9 mouse cellular contexts compared by ENCODE assay signal in the genomic region with DNA sequence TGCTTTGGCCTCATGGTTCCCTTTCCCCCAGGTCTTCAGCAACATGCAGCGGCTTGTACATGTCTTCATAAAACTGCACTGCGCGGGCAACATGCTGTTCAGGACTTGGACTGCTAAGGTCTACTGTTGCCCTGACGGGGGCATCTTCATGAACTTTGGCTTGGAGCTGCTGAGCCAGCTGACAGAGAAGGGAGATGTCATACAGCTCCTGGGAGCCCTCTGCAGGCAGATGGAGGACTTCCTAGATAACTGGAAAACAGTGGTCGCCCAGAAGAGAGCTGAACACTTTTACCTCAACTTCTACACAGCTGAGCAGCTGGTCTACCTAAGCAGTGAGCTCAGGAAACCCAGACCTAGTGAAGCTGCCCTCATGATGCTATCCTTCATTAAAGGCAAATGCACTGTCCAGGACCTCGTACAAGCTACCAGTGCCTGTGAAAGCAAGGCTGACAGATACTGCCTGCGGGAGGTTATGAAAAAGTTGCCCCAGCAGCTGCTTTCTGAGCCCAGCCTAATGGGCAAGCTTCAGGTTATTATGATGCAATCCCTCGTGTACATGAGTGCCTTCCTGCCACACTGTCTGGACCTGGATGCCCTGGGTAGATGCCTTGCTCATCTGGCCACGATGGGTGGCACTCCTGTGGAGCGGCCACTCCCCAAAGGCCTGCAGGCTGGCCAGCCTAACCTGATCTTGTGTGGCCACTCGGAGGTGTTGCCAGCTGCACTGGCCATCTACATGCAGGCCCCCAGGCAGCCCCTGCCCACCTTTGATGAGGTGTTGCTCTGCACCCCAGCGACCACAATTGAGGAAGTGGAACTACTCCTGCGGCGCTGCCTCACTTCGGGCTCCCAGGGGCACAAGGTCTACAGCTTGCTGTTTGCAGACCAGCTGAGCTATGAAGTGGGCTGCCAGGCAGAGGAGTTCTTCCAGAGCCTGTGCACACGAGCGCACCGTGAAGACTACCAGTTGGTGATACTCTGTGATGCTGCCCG. TPM values are rescaled to one million over a fixed set of nuclear protein-coding genes. Genes with fewer than 3 reads are reported as not detected.
DNase-seq lines count a peak whose midpoint lies in the region; ATAC-seq lines count a peak whose summit lies in the region.
"Had no signal": no experiment of that assay in that cellular context is flagged by ENCODE, and none has a peak within 500 bp of the region (broad histone marks: within the 10 kb centered on the region; RNA-seq: fewer than 3 reads in every experiment).

No protein-coding gene starts in this region.

- H3K27ac ChIP-seq in midbrain, embryonic 14.5 days (replicated peaks; ENCODE audit: low read depth, low read length), result no peak overlapping the region
- H3K27ac ChIP-seq in midbrain, embryonic 11.5 days (ENCODE audit: low read depth, low read length), result no peak overlapping the region
- H3K27ac ChIP-seq: limb, embryonic 13.5 days had no signal

- no peaks in the 10 kb centered on the region for H3K36me3 ChIP-seq in midbrain, embryonic 14.5 days (ENCODE audit: control insufficient read depth, insufficient read depth, low read length)
- H3K36me3 ChIP-seq in midbrain, embryonic 11.5 days (ENCODE audit: control insufficient read depth, insufficient read depth, low read length), result no peaks in the 10 kb centered on the region

- no peaks in the 10 kb centered on the region for H3K9me3 ChIP-seq in midbrain, embryonic 14.5 days (ENCODE audit: control insufficient read depth, low read length)
- H3K9me3 ChIP-seq in midbrain, embryonic 11.5 days (ENCODE audit: control insufficient read depth, low read length), result no peaks in the 10 kb centered on the region
- H3K9me3 ChIP-seq: limb, embryonic 13.5 days had no signal

- peak; percentile 43 for DNase-seq in embryo, embryonic 10 days (ENCODE audit: low spot score)
- DNase-seq in embryo, embryonic 9.5 days (ENCODE audit: extremely low spot score), result no peak
- peak; percentile 34 for DNase-seq in midbrain, embryonic 14.5 days
- DNase-seq in midbrain, embryonic 11.5 days (ENCODE audit: low spot score, missing footprints), result no peak
- peak; percentile 52 for DNase-seq in kidney, postnatal 14 days
- peak; percentile 17 to 47 for DNase-seq in spleen, postnatal 14 days (ENCODE audit: low spot score in 2 of 2)
- no peak for DNase-seq in urinary bladder, postnatal 14 days (ENCODE audit: low spot score)

- no peaks in the 10 kb centered on the region for H3K27me3 ChIP-seq in midbrain, embryonic 14.5 days (ENCODE audit: control insufficient read depth, insufficient read depth, low read length)
- H3K27me3 ChIP-seq in midbrain, embryonic 11.5 days (ENCODE audit: control insufficient read depth, insufficient read depth, low read length), result no peaks in the 10 kb centered on the region; the same call in 1 of the 2 replicates
- H3K27me3 ChIP-seq: limb, embryonic 13.5 days had no signal

- H3K4me1 ChIP-seq in midbrain, embryonic 14.5 days (ENCODE audit: control insufficient read depth, insufficient read depth, low read length), result no peaks in the 10 kb centered on the region
- no peaks in the 10 kb centered on the region for H3K4me1 ChIP-seq in midbrain, embryonic 11.5 days (ENCODE audit: control insufficient read depth, insufficient read depth, low read length)
- H3K4me1 ChIP-seq: limb, embryonic 13.5 days had no signal

- H3K9ac ChIP-seq in midbrain, embryonic 14.5 days (replicated peaks; ENCODE audit: low read length), result no peak overlapping the region
- no peak overlapping the region for H3K9ac ChIP-seq in midbrain, embryonic 11.5 days (ENCODE audit: low read length)
- H3K9ac ChIP-seq: limb, embryonic 13.5 days had no signal

- no peak overlapping the region for H3K4me2 ChIP-seq in midbrain, embryonic 14.5 days (ENCODE audit: low read length)
- H3K4me2 ChIP-seq in midbrain, embryonic 11.5 days, result no peak overlapping the region
- H3K4me2 ChIP-seq: limb, embryonic 13.5 days had no signal

- H3K4me3 ChIP-seq in midbrain, embryonic 14.5 days (replicated peaks; ENCODE audit: low read depth, low read length), result no peak overlapping the region
- H3K4me3 ChIP-seq in midbrain, embryonic 11.5 days (ENCODE audit: low read depth, low read length), result no peak overlapping the region
- H3K4me3 ChIP-seq: limb, embryonic 13.5 days had no signal

- ATAC-seq in midbrain, embryonic 14.5 days (ENCODE audit: low FRiP score, low TSS enrichment), result no peak
- no peak for ATAC-seq in midbrain, embryonic 11.5 days (ENCODE audit: low FRiP score)
- no peak for ATAC-seq in activated CD4-positive, CD25-positive, alpha-beta regulatory T cell, adult 4 months

- WGBS in midbrain, embryonic 14.5 days, result 81% methylated on average over 19 of the region's 19 CpGs
- WGBS in midbrain, embryonic 11.5 days, result 77% methylated on average over 19 of the region's 19 CpGs

RNA-seq across cellular contexts. Expression of a gene that starts 43.3 kb away (rescaled TPM):
- polyA plus RNA-seq in midbrain, embryonic 14.5 days (2014; fragmentation: Nextera tagmentation; extraction: Ambion mirVana), result 0.72 and 3.2 TPM in 2 replicates
- 1.4 and 1.7 TPM in 2 replicates for polyA plus RNA-seq in midbrain, embryonic 11.5 days (2014; fragmentation: Nextera tagmentation; extraction: Ambion mirVana)
- polyA plus RNA-seq in activated CD4-positive, CD25-positive, alpha-beta regulatory T cell, adult 4 months (2017; shearing (Covaris generic)), result 10 to 100 TPM; 43.2 to 52.8 TPM

RNA-seq across cellular contexts. Expression of a gene that starts 55.0 kb away (rescaled TPM):
- 21.2 and 23.0 TPM in 2 replicates for polyA plus RNA-seq in midbrain, embryonic 14.5 days (2014; fragmentation: Nextera tagmentation; extraction: Ambion mirVana)
- 13.2 and 14.0 TPM in 2 replicates for polyA plus RNA-seq in midbrain, embryonic 11.5 days (2014; fragmentation: Nextera tagmentation; extraction: Ambion mirVana)
- 10 to 100 TPM; 11.9 to 15.2 TPM for polyA plus RNA-seq in activated CD4-positive, CD25-positive, alpha-beta regulatory T cell, adult 4 months (2017; shearing (Covaris generic))

Comparison
In these comparisons a context has a peak if more than half of its experiments do, and no peak if none do; other contexts are left out.
1. DNase-seq: peak in embryo, embryonic 10 days (single experiment), midbrain, embryonic 14.5 days (single experiment), kidney, postnatal 14 days (single experiment) and spleen, postnatal 14 days (2 of 2); none in embryo, embryonic 9.5 days (single experiment), midbrain, embryonic 11.5 days (single experiment) and urinary bladder, postnatal 14 days (single experiment).
2. RNA of a gene that starts 43.3 kb away (polyA plus RNA-seq): 43.2 to 52.8 TPM in activated CD4-positive, CD25-positive, alpha-beta regulatory T cell, adult 4 months; 0.72 to 3.2 TPM in midbrain, embryonic 14.5 days and 1.4 to 1.7 TPM in midbrain, embryonic 11.5 days; every median in the first group is over 10 times any median in the second.